Mouse (Mus musculus) spleen, adult 2 months (tissue): ENCODE data around the gene Qrich1.

Experiments
- CTCF ChIP-seq: fragments of 200-500 bp; IDR thresholded peaks from 2 replicates; pipeline ENCODE4 v1.5.1; 2011; ENCODE audit warnings: mild to moderate bottlenecking, inconsistent platforms; ENCODE audit not compliant: insufficient read depth, insufficient read length, insufficient replicate concordance; ENCODE audit errors: extremely low read depth
- POLR2A ChIP-seq: fragments of 200-500 bp; IDR thresholded peaks from 2 replicates; pipeline ENCODE4 v1.6.1; 2011; ENCODE audit warnings: low read depth, low read length, inconsistent platforms

- TF ChIP-seq POLR2A (peak; percentile 49; the same call in 1 of the 2 replicates), CTCF (no peak)
Measured at GRCm38 (mm10) chr9:108490559-108491285, 25.9 kb upstream of the Qrich1 start, which contains the start of gene Usp19.
